Mouse (Mus musculus) brown adipose tissue, adult 24 weeks (tissue): ENCODE data around the gene Thoc5. TPM values are rescaled to one million over a fixed set of nuclear protein-coding genes. Genes with fewer than 3 reads are reported as not detected.

Source experiments
- H3K27ac ChIP-seq: fragments of 200-500 bp; replicated peaks from 2 replicates; pipeline ENCODE4 v1.5.1; 2012; ENCODE audit warnings: low read depth, mild to moderate bottlenecking, low read length
- H3K4me1 ChIP-seq: fragments of 200-500 bp; 2 replicates; pipeline ENCODE4 v1.6.1; 2012; ENCODE audit warnings: low read length, mixed read lengths; ENCODE audit not compliant: control insufficient read depth, insufficient read depth, insufficient read length
- H3K4me3 ChIP-seq: fragments of 200-500 bp; 2 replicates; pipeline ENCODE4 v1.5.1; 2012; ENCODE audit warnings: low read depth, mild to moderate bottlenecking, low read length, moderate library complexity; ENCODE audit not compliant: insufficient read depth
- polyA plus RNA-seq: library from polyadenylated mRNA; stranded (reverse); fragments of >200 nt; gene quantifications from 2 replicates; pipeline ENCODE4 v1.2.4, GENCODE M21; 2012; ENCODE audit not compliant: missing spikeins, insufficient read depth, insufficient read length

The Thoc5 gene
- polyA plus RNA-seq, 1 experiment = 18.1 TPM

GRCm38 (mm10) chr11:4947813-4948174, 52.7 kb downstream of the Thoc5 start, which contains the start of gene Nefh:
Gene Nefh (minus strand): TSS chr11:4948064.
- 0 out of 2 replicates have a peak, but pooled peaks cover 3% of the 10 kb centered on the region for H3K4me1 ChIP-seq
- no peak within 1 kb of the TSS for H3K27ac ChIP-seq
- H3K4me3 ChIP-seq = peak within 1 kb of the TSS; percentile 56

GRCm38 (mm10) chr11:4948792-4949191, 53.7 kb downstream of the Thoc5 start:
- no peak overlapping the region for H3K4me3 ChIP-seq
- H3K4me1 ChIP-seq = 0 out of 2 replicates have a peak, but pooled peaks cover 3% of the 10 kb centered on the region
- no peak overlapping the region for H3K27ac ChIP-seq

- H3K27ac ChIP-seq = no peak overlapping the region
- no peak overlapping the region for H3K4me3 ChIP-seq
- 0 out of 2 replicates have a peak, but pooled peaks cover 3% of the 10 kb centered on the region for H3K4me1 ChIP-seq
Measured at GRCm38 (mm10) chr11:4949256-4950044, 54.3 kb downstream of the Thoc5 start.

GRCm38 (mm10) chr11:4953401-4953800, 58.3 kb downstream of the Thoc5 start:
- Histone ChIP-seq H3K27ac (no peak overlapping the region), H3K4me1 (no peaks in the 10 kb centered on the region), H3K4me3 (no peak overlapping the region)

- Histone ChIP-seq H3K4me3 (no peak overlapping the region), H3K4me1 (no peaks in the 10 kb centered on the region), H3K27ac (no peak overlapping the region)
Measured at GRCm38 (mm10) chr11:4953918-4954317, 58.8 kb downstream of the Thoc5 start.

- Histone ChIP-seq H3K4me1 (0 out of 2 replicates have a peak, but pooled peaks cover 2% of the 10 kb centered on the region), H3K27ac (no peak overlapping the region), H3K4me3 (no peak overlapping the region)
Measured at GRCm38 (mm10) chr11:4963099-4963808, 68.1 kb downstream of the Thoc5 start.

- Histone ChIP-seq H3K4me3 (no peak overlapping the region), H3K27ac (no peak overlapping the region), H3K4me1 (0 out of 2 replicates have a peak, but pooled peaks cover 2% of the 10 kb centered on the region)
Measured at GRCm38 (mm10) chr11:4966325-4966724, 71.2 kb downstream of the Thoc5 start.

GRCm38 (mm10) chr11:4966888-4967287, 71.8 kb downstream of the Thoc5 start:
- H3K4me1 ChIP-seq = 0 out of 2 replicates have a peak, but pooled peaks cover 2% of the 10 kb centered on the region
- no peak overlapping the region for H3K27ac ChIP-seq
- H3K4me3 ChIP-seq = no peak overlapping the region

- Histone ChIP-seq H3K27ac (no peak overlapping the region), H3K4me3 (no peak overlapping the region), H3K4me1 (0 out of 2 replicates have a peak, but pooled peaks cover 2% of the 10 kb centered on the region)
Measured at GRCm38 (mm10) chr11:4967549-4967948, 72.4 kb downstream of the Thoc5 start.

GRCm38 (mm10) chr11:4968376-4968775, 73.3 kb downstream of the Thoc5 start:
- 0 out of 2 replicates have a peak, but pooled peaks cover 2% of the 10 kb centered on the region for H3K4me1 ChIP-seq
- no peak overlapping the region for H3K4me3 ChIP-seq
- no peak overlapping the region for H3K27ac ChIP-seq

GRCm38 (mm10) chr11:4972967-4973870, 78.1 kb downstream of the Thoc5 start:
- no peak overlapping the region for H3K4me3 ChIP-seq
- H3K4me1 ChIP-seq = no peaks in the 10 kb centered on the region
- H3K27ac ChIP-seq = no peak overlapping the region

GRCm38 (mm10) chr11:4973871-4974256, 78.7 kb downstream of the Thoc5 start:
- no peak overlapping the region for H3K27ac ChIP-seq
- no peaks in the 10 kb centered on the region for H3K4me1 ChIP-seq
- H3K4me3 ChIP-seq = no peak overlapping the region

- Histone ChIP-seq H3K4me1 (no peaks in the 10 kb centered on the region), H3K4me3 (no peak overlapping the region), H3K27ac (no peak overlapping the region)
Measured at GRCm38 (mm10) chr11:4974376-4975122, 79.4 kb downstream of the Thoc5 start.

- Histone ChIP-seq H3K4me3 (no peak overlapping the region), H3K4me1 (no peaks in the 10 kb centered on the region), H3K27ac (no peak overlapping the region)
Measured at GRCm38 (mm10) chr11:4975623-4976022, 80.5 kb downstream of the Thoc5 start.
